Mouse (Mus musculus): ENCODE results near the gene Smurf1.

DNA sequence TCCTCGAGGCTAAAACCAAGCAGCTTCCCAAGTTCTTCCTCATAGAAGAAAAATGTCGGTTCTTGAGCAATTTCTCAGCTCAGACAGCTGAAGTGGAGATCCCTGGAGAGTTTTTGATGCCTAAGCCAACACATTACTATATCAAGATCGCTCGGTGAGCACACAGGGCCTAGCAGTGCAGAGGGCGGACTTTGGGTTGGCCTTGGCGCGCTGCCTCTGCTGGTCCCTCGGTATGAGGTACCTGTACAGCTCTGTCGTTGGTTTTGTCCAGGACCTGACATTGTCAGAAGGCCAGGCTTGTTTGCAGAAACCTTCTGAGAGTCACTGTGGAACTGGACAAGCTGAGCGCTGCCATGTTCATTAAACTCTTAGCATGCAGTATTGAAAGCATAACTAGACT, 115.7 kb downstream of the Smurf1 start:
- TF ChIP-seq CTCF (IDR thresholded peaks at IDR 0.05; ENCODE audit: low read depth, low read length) (no peak), GATA1 (IDR thresholded peaks at IDR 0.05; ENCODE audit: borderline replicate concordance, low read length) (no peak), TAL1 (conservative IDR thresholded peaks at IDR 0.05; ENCODE audit: low read depth, low read length) (no peak), POLR2AphosphoS5 (IDR thresholded peaks at IDR 0.05; ENCODE audit: insufficient replicate concordance, low read depth, low read length) (no peak), GATA2 (IDR thresholded peaks at IDR 0.05; ENCODE audit: borderline replicate concordance, low read depth, low read length) (no peak)

All from G1E (cell line).